8 mouse cellular contexts compared by ENCODE assay signal in genomic region chr11:77983191-77983936, GRCm38 (mm10). TPM values are rescaled to one million over a fixed set of nuclear protein-coding genes. Genes with fewer than 3 reads are reported as not detected.
A peak's percentile ranks its signal among the peaks of the same experiment; 100 is the strongest.
DNase-seq lines count a peak whose midpoint lies in the region; ATAC-seq and TF ChIP-seq lines count a peak whose summit lies in the region.

No protein-coding gene starts in this region.

- peaks cover 27% of the 10 kb centered on the region for H3K36me3 ChIP-seq in limb, embryonic 14.5 days (ENCODE audit: control insufficient read depth, insufficient read depth, low read length)
- peaks cover 1% of the 10 kb centered on the region; the same call in 1 of the 2 replicates for H3K36me3 ChIP-seq in midbrain, postnatal 0 days (ENCODE audit: insufficient read depth, low read length)
- H3K36me3 ChIP-seq in stomach, embryonic 14.5 days (ENCODE audit: control insufficient read depth, insufficient read depth, low read length): peaks cover 10% of the 10 kb centered on the region

- H3K4me2 ChIP-seq in limb, embryonic 14.5 days (replicated peaks; ENCODE audit: low read depth, low read length, severe bottlenecking): peak overlapping the region; percentile 73
- peak overlapping the region; percentile 58 for H3K4me2 ChIP-seq in midbrain, postnatal 0 days (ENCODE audit: low read depth, low read length, poor library complexity, severe bottlenecking)
- H3K4me2 ChIP-seq in stomach, embryonic 14.5 days (replicated peaks; ENCODE audit: low read depth, low read length): peak overlapping the region; percentile 82

- peak overlapping the region; percentile 14; the same call in 1 of the 2 replicates for H3K27ac ChIP-seq in cerebellum, adult 2 months (ENCODE audit: insufficient read depth, low read length)
- H3K27ac ChIP-seq in limb, embryonic 14.5 days (replicated peaks; ENCODE audit: low read depth, low read length): peak overlapping the region; percentile 89
- H3K27ac ChIP-seq in midbrain, postnatal 0 days (ENCODE audit: low read depth, low read length): peak overlapping the region; percentile 87
- H3K27ac ChIP-seq in stomach, embryonic 14.5 days (ENCODE audit: low read length): peak overlapping the region; percentile 94

- H3K9ac ChIP-seq in limb, embryonic 14.5 days (ENCODE audit: low read depth, low read length, severe bottlenecking): peak overlapping the region; percentile 89
- H3K9ac ChIP-seq in midbrain, postnatal 0 days (replicated peaks; ENCODE audit: low read length, poor library complexity, severe bottlenecking): peak overlapping the region; percentile 91
- H3K9ac ChIP-seq in stomach, embryonic 14.5 days (replicated peaks; ENCODE audit: low read depth, low read length): peak overlapping the region; percentile 96

- ATAC-seq in CD4-positive, CD25-positive, alpha-beta regulatory T cell, adult 4 months: no peak
- no peak for ATAC-seq in limb, embryonic 14.5 days (ENCODE audit: low FRiP score, low read depth)
- no peak for ATAC-seq in midbrain, postnatal 0 days (ENCODE audit: low FRiP score)
- no peak for ATAC-seq in stomach, embryonic 14.5 days (ENCODE audit: insufficient number of reproducible peaks, insufficient read depth, low FRiP score, low read depth)

- H3K9me3 ChIP-seq in limb, embryonic 14.5 days (ENCODE audit: control insufficient read depth, low read length): no peaks in the 10 kb centered on the region
- no peaks in the 10 kb centered on the region for H3K9me3 ChIP-seq in midbrain, postnatal 0 days (ENCODE audit: low read length)
- H3K9me3 ChIP-seq in stomach, embryonic 14.5 days (ENCODE audit: control insufficient read depth, low read depth, low read length): no peaks in the 10 kb centered on the region

- no peak for TF ChIP-seq CTCF in cerebellum, adult 2 months (IDR thresholded peaks at IDR 0.05; ENCODE audit: borderline replicate concordance, insufficient read depth, low read depth, low read length)
- no peak; the same call in 1 of the 2 replicates for TF ChIP-seq CTCF in midbrain, postnatal 0 days (IDR thresholded peaks at IDR 0.05)

- TF ChIP-seq POLR2A in cerebellum, adult 2 months (IDR thresholded peaks at IDR 0.05; ENCODE audit: borderline replicate concordance, insufficient read depth, low read length): no peak
- no peak for TF ChIP-seq POLR2A in limb, embryonic 14.5 days (IDR thresholded peaks at IDR 0.05; ENCODE audit: borderline replicate concordance, extremely low read depth, insufficient read depth, insufficient read length)

- peak overlapping the region; percentile 97 for H3K4me3 ChIP-seq in cerebellum, adult 2 months (replicated peaks; ENCODE audit: insufficient read depth, low read depth, low read length)
- peak overlapping the region; percentile 99 for H3K4me3 ChIP-seq in limb, embryonic 14.5 days (replicated peaks; ENCODE audit: low read length)
- H3K4me3 ChIP-seq in midbrain, postnatal 0 days (ENCODE audit: low read depth, low read length): peak overlapping the region; percentile 86
- H3K4me3 ChIP-seq in stomach, embryonic 14.5 days (ENCODE audit: low read depth, low read length): peak overlapping the region; percentile 98

- DNase-seq in CD4-positive, CD25-positive, alpha-beta regulatory T cell, adult 2 months (ENCODE audit: low read depth, low spot score): peak; percentile 66
- peak; percentile 52 to 61 for DNase-seq in cerebellum, adult 2 months
- peak; percentile 50 for DNase-seq in gastrocnemius, postnatal 10 days
- DNase-seq in kidney, adult 18-20 months: peak; percentile 46
- DNase-seq in limb, embryonic 14.5 days (ENCODE audit: low spot score): peak; percentile 20
- DNase-seq in midbrain, postnatal 0 days (ENCODE audit: low spot score): peak; percentile 48

- no peaks in the 10 kb centered on the region for H3K27me3 ChIP-seq in cerebellum, adult 2 months (ENCODE audit: control insufficient read depth, insufficient read depth, low read length)
- no peaks in the 10 kb centered on the region for H3K27me3 ChIP-seq in limb, embryonic 14.5 days (ENCODE audit: control insufficient read depth, insufficient read depth, low read length)
- no peaks in the 10 kb centered on the region for H3K27me3 ChIP-seq in midbrain, postnatal 0 days (ENCODE audit: insufficient read depth, low read length)
- no peaks in the 10 kb centered on the region for H3K27me3 ChIP-seq in stomach, embryonic 14.5 days (ENCODE audit: control insufficient read depth, insufficient read depth, low read length)

- no peaks in the 10 kb centered on the region; the same call in 1 of the 2 replicates for H3K4me1 ChIP-seq in cerebellum, adult 2 months (ENCODE audit: control insufficient read depth, insufficient read depth, low read length)
- peaks cover 10% of the 10 kb centered on the region; the same call in 1 of the 2 replicates for H3K4me1 ChIP-seq in limb, embryonic 14.5 days (ENCODE audit: control insufficient read depth, insufficient read depth, low read length)
- no peaks in the 10 kb centered on the region for H3K4me1 ChIP-seq in midbrain, postnatal 0 days (ENCODE audit: insufficient read depth, low read length)
- 0 out of 2 replicates have a peak, but pooled peaks cover 10% of the 10 kb centered on the region for H3K4me1 ChIP-seq in stomach, embryonic 14.5 days (ENCODE audit: control insufficient read depth, insufficient read depth, low read length)

- WGBS in cerebellum, adult 2 months: 1% methylated on average over 32 of the region's 32 CpGs
- WGBS in limb, embryonic 14.5 days: 0% methylated on average over 26 of the region's 32 CpGs
- WGBS in midbrain, postnatal 0 days: under 1% methylated on average over 27 of the region's 32 CpGs
- under 1% methylated on average over 27 of the region's 32 CpGs for WGBS in stomach, embryonic 14.5 days

RNA-seq across cellular contexts. Expression of gene Phf12, which starts 0.8 kb away (rescaled TPM):
- 10 to 100 TPM; 28.5 to 31.9 TPM for polyA plus RNA-seq in CD4-positive, CD25-positive, alpha-beta regulatory T cell, adult 4 months (2017; shearing (Covaris generic))
- polyA plus RNA-seq in cerebellum, adult 2 months (2012; rRNA removed): 50.1 and 51.9 TPM in 2 replicates
- 10 to 100 TPM; 19.7 to 35.4 TPM for total RNA-seq in gastrocnemius, postnatal 10 days (2021)
- polyA plus RNA-seq in limb, embryonic 14.5 days (2012; rRNA removed): 81.2 and 85.8 TPM in 2 replicates
- 18.3 and 19.7 TPM in 2 replicates for polyA plus RNA-seq in limb, embryonic 14.5 days (2014; fragmentation: Nextera tagmentation; extraction: Ambion mirVana)
- 31.6 and 53.9 TPM in 2 replicates for total RNA-seq in midbrain, postnatal 0 days (2014; rRNA removed)
- 9.3 and 9.9 TPM in 2 replicates for polyA plus RNA-seq in midbrain, postnatal 0 days (2015; fragmentation: Nextera tagmentation; extraction: Ambion mirVana)
- polyA plus RNA-seq in stomach, embryonic 14.5 days (2014; fragmentation: Nextera tagmentation; extraction: Ambion mirVana): 16.9 and 22.5 TPM in 2 replicates

RNA-seq across cellular contexts. Expression of gene Dhrs13, which starts 48.7 kb away (rescaled TPM):
- 1 to 10 TPM; 1.0 to 2.5 TPM for polyA plus RNA-seq in CD4-positive, CD25-positive, alpha-beta regulatory T cell, adult 4 months (2017; shearing (Covaris generic))
- polyA plus RNA-seq in cerebellum, adult 2 months (2012; rRNA removed): 18.8 and 19.5 TPM in 2 replicates
- total RNA-seq in gastrocnemius, postnatal 10 days (2021): 1 to 10 TPM; 3.0 to 4.3 TPM
- 14.7 and 18.2 TPM in 2 replicates for polyA plus RNA-seq in limb, embryonic 14.5 days (2012; rRNA removed)
- polyA plus RNA-seq in limb, embryonic 14.5 days (2014; fragmentation: Nextera tagmentation; extraction: Ambion mirVana): 22.4 and 23.6 TPM in 2 replicates
- total RNA-seq in midbrain, postnatal 0 days (2014; rRNA removed): 69.3 and 77.7 TPM in 2 replicates
- polyA plus RNA-seq in midbrain, postnatal 0 days (2015; fragmentation: Nextera tagmentation; extraction: Ambion mirVana): 61.9 and 62.1 TPM in 2 replicates
- polyA plus RNA-seq in stomach, embryonic 14.5 days (2014; fragmentation: Nextera tagmentation; extraction: Ambion mirVana): 19.1 and 21.4 TPM in 2 replicates

RNA-seq across cellular contexts. Expression of gene Sez6, which starts 52.8 kb away (rescaled TPM):
- polyA plus RNA-seq in CD4-positive, CD25-positive, alpha-beta regulatory T cell, adult 4 months (2017; shearing (Covaris generic)): not detected
- 71.0 and 76.9 TPM in 2 replicates for polyA plus RNA-seq in cerebellum, adult 2 months (2012; rRNA removed)
- under 1 TPM; 0.54 to 0.70 TPM for total RNA-seq in gastrocnemius, postnatal 10 days (2021)
- polyA plus RNA-seq in limb, embryonic 14.5 days (2012; rRNA removed): 1.2 and 1.4 TPM in 2 replicates
- 0.98 and 1.2 TPM in 2 replicates for polyA plus RNA-seq in limb, embryonic 14.5 days (2014; fragmentation: Nextera tagmentation; extraction: Ambion mirVana)
- 160 and 173 TPM in 2 replicates for total RNA-seq in midbrain, postnatal 0 days (2014; rRNA removed)
- 121 and 125 TPM in 2 replicates for polyA plus RNA-seq in midbrain, postnatal 0 days (2015; fragmentation: Nextera tagmentation; extraction: Ambion mirVana)
- polyA plus RNA-seq in stomach, embryonic 14.5 days (2014; fragmentation: Nextera tagmentation; extraction: Ambion mirVana): 2.1 and 3.0 TPM in 2 replicates

RNA-seq across cellular contexts. Expression of gene Flot2, which starts 54.4 kb away (rescaled TPM):
- polyA plus RNA-seq in CD4-positive, CD25-positive, alpha-beta regulatory T cell, adult 4 months (2017; shearing (Covaris generic)): 10 to 100 TPM; 20.2 to 26.1 TPM
- 134 and 135 TPM in 2 replicates for polyA plus RNA-seq in cerebellum, adult 2 months (2012; rRNA removed)
- total RNA-seq in gastrocnemius, postnatal 10 days (2021): 10 to 100 TPM; 68.3 to 68.5 TPM
- 68.5 and 81.2 TPM in 2 replicates for polyA plus RNA-seq in limb, embryonic 14.5 days (2012; rRNA removed)
- polyA plus RNA-seq in limb, embryonic 14.5 days (2014; fragmentation: Nextera tagmentation; extraction: Ambion mirVana): 49.1 and 53.8 TPM in 2 replicates
- 67.3 and 87.1 TPM in 2 replicates for total RNA-seq in midbrain, postnatal 0 days (2014; rRNA removed)
- 92.7 and 97.9 TPM in 2 replicates for polyA plus RNA-seq in midbrain, postnatal 0 days (2015; fragmentation: Nextera tagmentation; extraction: Ambion mirVana)
- 54.1 and 60.6 TPM in 2 replicates for polyA plus RNA-seq in stomach, embryonic 14.5 days (2014; fragmentation: Nextera tagmentation; extraction: Ambion mirVana)

Comparison
In these comparisons a context has a peak if more than half of its experiments do, and no peak if none do; other contexts are left out.
1. H3K27ac ChIP-seq: peak in every context shown above with its lines; median percentile 94 in stomach, embryonic 14.5 days; 89 in limb, embryonic 14.5 days; 87 in midbrain, postnatal 0 days; 14 in cerebellum, adult 2 months.
2. RNA of gene Sez6, which starts 52.8 kb away (polyA plus RNA-seq): 121 to 125 TPM in midbrain, postnatal 0 days and 71.0 to 76.9 TPM in cerebellum, adult 2 months; 2.1 to 3.0 TPM in stomach, embryonic 14.5 days, 0.98 to 1.4 TPM in limb, embryonic 14.5 days and not detected in CD4-positive, CD25-positive, alpha-beta regulatory T cell, adult 4 months; every median in the first group is over 10 times any median in the second.
3. Peak in every context shown above with its lines, with median percentiles within 50 percentile points of each other: DNase-seq, H3K4me3 ChIP-seq, H3K4me2 ChIP-seq and H3K9ac ChIP-seq.